Mouse (Mus musculus) MEL (cell line): ENCODE data around the gene Eif2d. TPM values are rescaled to one million over a fixed set of nuclear protein-coding genes. Genes with fewer than 3 reads are reported as not detected.

ENCODE experiments used
- DNase-seq: peaks from one replicate; pipeline ENCODE4 v3.0.0; 2011; ENCODE audit warnings: low read depth, low spot score
- H3K27ac ChIP-seq: 2 replicates; pipeline ENCODE4 v1.5.1; 2012; ENCODE audit warnings: low read depth, mild to moderate bottlenecking, control low read depth, low read length, moderate library complexity; ENCODE audit not compliant: control insufficient read depth
- H3K27me3 ChIP-seq, 2 experiments: fragments of 150-350 bp in 1 of 2; sonication (generic) in 1 of 2; 2 replicates each; pipeline ENCODE4 v1.6.1; 2012; ENCODE audit warnings: low read length in 2 of 2, mild to moderate bottlenecking in 2 of 2, improper control_type of control experiment in 1 of 2, moderate library complexity in 1 of 2; ENCODE audit not compliant: insufficient read depth in 2 of 2, control insufficient read depth in 1 of 2
- H3K36me3 ChIP-seq, 2 experiments: 2 replicates each; pipeline ENCODE4 v1.6.1; 2012 to 2014; ENCODE audit warnings: low read length in 2 of 2, improper control_type of control experiment in 1 of 2, inconsistent platforms in 1 of 2, mild to moderate bottlenecking in 1 of 2; ENCODE audit not compliant: insufficient read depth in 2 of 2, control insufficient read depth in 1 of 2
- H3K4me1 ChIP-seq, 2 experiments: fragments of 150-350 bp in 1 of 2; sonication (generic) in 1 of 2; 2 replicates each; pipeline ENCODE4 v1.6.1; 2012; ENCODE audit warnings: low read length in 2 of 2, improper control_type of control experiment in 1 of 2, mild to moderate bottlenecking in 1 of 2; ENCODE audit not compliant: insufficient read depth in 2 of 2, control insufficient read depth in 1 of 2
- H3K4me3 ChIP-seq, 2 experiments: fragments of 150-350 bp in 1 of 2; sonication (generic) in 1 of 2; 2 replicates each; pipeline ENCODE4 v1.5.1; 2012; ENCODE audit warnings: low read depth in 2 of 2, low read length in 2 of 2, mild to moderate bottlenecking in 2 of 2, moderate library complexity in 2 of 2, control low read depth in 1 of 2, improper control_type of control experiment in 1 of 2; ENCODE audit not compliant: control insufficient read depth in 1 of 2, insufficient read depth in 1 of 2
- H3K79me2 ChIP-seq: 2 replicates; pipeline ENCODE4 v1.6.1; 2012; ENCODE audit warnings: mild to moderate bottlenecking, low read length, moderate library complexity; ENCODE audit not compliant: control insufficient read depth, poor library complexity, insufficient read depth
- H3K9ac ChIP-seq: 2 replicates; pipeline ENCODE4 v1.6.1; 2012; ENCODE audit warnings: low read depth, mild to moderate bottlenecking, control low read depth, low read length, moderate library complexity; ENCODE audit not compliant: control insufficient read depth, poor library complexity, severe bottlenecking
- H3K9me3 ChIP-seq: fragments of 150-350 bp; sonication (generic); replicated peaks from 2 replicates; pipeline ENCODE4 v1.6.1; 2012; ENCODE audit warnings: mild to moderate bottlenecking, low read length, improper control_type of control experiment, moderate library complexity; ENCODE audit not compliant: insufficient read depth
- BHLHE40 ChIP-seq: IDR thresholded peaks from 2 replicates; pipeline ENCODE4 v1.6.1; 2012; ENCODE audit warnings: low read depth, mild to moderate bottlenecking, inconsistent platforms, low read length, improper control_type of control experiment, borderline replicate concordance
- CHD2 ChIP-seq: IDR thresholded peaks from 2 replicates; pipeline ENCODE4 v1.6.1; 2011; ENCODE audit warnings: low read length, improper control_type of control experiment
- E2F4 ChIP-seq: IDR thresholded peaks from 2 replicates; pipeline ENCODE4 v1.6.1; 2011; ENCODE audit warnings: low read depth, low read length, improper control_type of control experiment, borderline replicate concordance
- EP300 ChIP-seq, 2 experiments: IDR thresholded peaks; 2 replicates each; pipeline ENCODE4 v1.6.1; 2011; ENCODE audit warnings: improper control_type of control experiment in 2 of 2, low read length in 2 of 2, low read depth in 1 of 2, mild to moderate bottlenecking in 1 of 2
- ETS1 ChIP-seq: IDR thresholded peaks from 2 replicates; pipeline ENCODE4 v1.6.1; 2012; ENCODE audit warnings: low read depth, mild to moderate bottlenecking, inconsistent platforms, low read length, improper control_type of control experiment, moderate library complexity
- GABPA ChIP-seq: IDR thresholded peaks from 2 replicates; pipeline ENCODE4 v1.6.1; 2012; ENCODE audit warnings: low read depth, mild to moderate bottlenecking, inconsistent platforms, low read length, improper control_type of control experiment, moderate library complexity
- GATA1 ChIP-seq: IDR thresholded peaks from 2 replicates; pipeline ENCODE4 v1.6.1; 2011; ENCODE audit warnings: low read depth, low read length, improper control_type of control experiment
- HCFC1 ChIP-seq: IDR thresholded peaks from 2 replicates; pipeline ENCODE4 v1.6.1; 2012; ENCODE audit warnings: low read depth, mild to moderate bottlenecking, inconsistent platforms, low read length, improper control_type of control experiment, moderate library complexity
- MEF2A ChIP-seq: IDR thresholded peaks from 2 replicates; pipeline ENCODE4 v1.6.1; 2014; ENCODE audit warnings: low read depth, mild to moderate bottlenecking, inconsistent platforms, low read length, improper control_type of control experiment; ENCODE audit not compliant: poor library complexity, insufficient replicate concordance, severe bottlenecking; ENCODE audit errors: extremely low read depth
- MYB ChIP-seq: IDR thresholded peaks from 2 replicates; pipeline ENCODE4 v1.6.1; 2011; ENCODE audit warnings: mild to moderate bottlenecking, low read depth, low read length, improper control_type of control experiment
- POLR2A ChIP-seq, 2 experiments: IDR thresholded peaks; 2 replicates each; pipeline ENCODE4 v1.6.1; 2011 to 2012; ENCODE audit warnings: low read length in 2 of 2, mild to moderate bottlenecking in 2 of 2, control low read depth in 1 of 2, improper control_type of control experiment in 1 of 2, low read depth in 1 of 2, moderate library complexity in 1 of 2; ENCODE audit not compliant: control insufficient read depth in 1 of 2, insufficient read depth in 1 of 2, poor library complexity in 1 of 2
- POLR2AphosphoS5 ChIP-seq: IDR thresholded peaks from 2 replicates; pipeline ENCODE4 v1.6.1; 2012; ENCODE audit warnings: low read depth, borderline replicate concordance, mild to moderate bottlenecking, inconsistent platforms, low read length, moderate library complexity, mixed read lengths
- RAD21 ChIP-seq: IDR thresholded peaks from 2 replicates; pipeline ENCODE4 v1.6.1; 2011; ENCODE audit warnings: mild to moderate bottlenecking, low read depth, low read length, improper control_type of control experiment
- RCOR1 ChIP-seq: IDR thresholded peaks from 2 replicates; pipeline ENCODE4 v1.6.1; 2012; ENCODE audit warnings: low read depth, mild to moderate bottlenecking, inconsistent platforms, low read length, improper control_type of control experiment
- SIN3A ChIP-seq: IDR thresholded peaks from 2 replicates; pipeline ENCODE4 v1.6.1; 2012; ENCODE audit warnings: low read length, improper control_type of control experiment, inconsistent platforms
- TAL1 ChIP-seq: IDR thresholded peaks from 2 replicates; pipeline ENCODE4 v1.6.1; 2012; ENCODE audit warnings: mild to moderate bottlenecking, inconsistent platforms, low read length, moderate library complexity, mixed read lengths
- TCF12 ChIP-seq: IDR thresholded peaks from 2 replicates; pipeline ENCODE4 v1.6.1; 2014; ENCODE audit warnings: low read depth, mild to moderate bottlenecking, inconsistent platforms, low read length, improper control_type of control experiment, moderate library complexity
- UBTF ChIP-seq: IDR thresholded peaks from 2 replicates; pipeline ENCODE4 v1.6.1; 2012; ENCODE audit warnings: low read depth, mild to moderate bottlenecking, inconsistent platforms, low read length, improper control_type of control experiment, moderate library complexity, borderline replicate concordance; ENCODE audit not compliant: insufficient read depth
- USF2 ChIP-seq, 2 experiments: IDR thresholded peaks; 2 replicates each; pipeline ENCODE4 v1.6.1; 2011 to 2012; ENCODE audit warnings: improper control_type of control experiment in 2 of 2, low read length in 2 of 2, borderline replicate concordance in 1 of 2, inconsistent platforms in 1 of 2, low read depth in 1 of 2, mild to moderate bottlenecking in 1 of 2; ENCODE audit not compliant: insufficient read depth in 1 of 2
- ZKSCAN1 ChIP-seq: IDR thresholded peaks from 2 replicates; pipeline ENCODE4 v1.6.1; 2012; ENCODE audit warnings: low read depth, mild to moderate bottlenecking, inconsistent platforms, low read length, improper control_type of control experiment, moderate library complexity
- polyA plus RNA-seq, 2 experiments: library from polyadenylated mRNA; stranded (reverse) in 1 of 2; unstranded in 1 of 2; fragments of >175 nt in 1 of 2; fragments of >200 nt in 1 of 2; gene quantifications; 2 replicates each; pipeline versions ENCODE4 v1.2.1 to v1.2.4; 2012; ENCODE audit warnings: low replicate concordance in 2 of 2, low read depth in 1 of 2; ENCODE audit not compliant: insufficient read length in 2 of 2, insufficient read depth in 1 of 2, missing spikeins in 1 of 2
- total RNA-seq: library from RNA; depleted of rRNA; stranded (reverse); fragments of 300-350 nt; gene quantifications from 2 replicates; pipeline ENCODE4 v1.2.3, GENCODE M21; 2012

Eif2d gene
- total and polyA plus RNA-seq, 3 experiments = 31.0 to 43.6 TPM; not detected in 1

DNA sequence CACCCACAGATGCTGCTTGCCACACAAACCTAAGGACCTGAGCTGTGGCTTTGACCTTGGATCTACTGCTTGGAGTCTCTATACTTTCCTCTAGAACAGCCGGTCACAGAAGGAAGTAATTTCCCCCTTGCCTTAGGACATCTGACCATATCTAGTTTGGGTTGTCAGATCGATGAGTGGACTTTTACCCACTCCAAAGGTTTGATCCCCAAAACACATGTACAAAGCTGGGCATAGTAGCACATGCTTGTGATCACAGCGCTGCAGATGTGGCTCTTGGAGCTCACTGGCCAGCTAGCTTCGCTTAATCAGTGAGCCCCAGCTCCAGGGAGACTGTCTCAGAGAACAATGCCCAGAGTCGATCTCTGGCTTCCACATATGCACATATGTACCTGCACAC is 55.1 kb downstream of the Eif2d start:
- Histone ChIP-seq H3K4me3 (no peak overlapping the region), H3K4me1 (no peaks in the 10 kb centered on the region), H3K79me2 (no peaks in the 10 kb centered on the region), H3K9me3 (no peaks in the 10 kb centered on the region), H3K27ac (no peak overlapping the region), H3K9ac (no peak overlapping the region), H3K36me3 (no peaks in the 10 kb centered on the region), H3K27me3 (peaks cover 0 to under 1% of the 10 kb centered on the region in 2 experiments; a peak in 3 of 4 replicates)
- DNase-seq = no peak
- TF ChIP-seq BHLHE40 (no peak), TAL1 (no peak), EP300 (IDR thresholded peaks at IDR 0.05; ENCODE audit: low read depth in 1 of 2, low read length in 2 of 2) (no peak), CHD2 (no peak)

DNA sequence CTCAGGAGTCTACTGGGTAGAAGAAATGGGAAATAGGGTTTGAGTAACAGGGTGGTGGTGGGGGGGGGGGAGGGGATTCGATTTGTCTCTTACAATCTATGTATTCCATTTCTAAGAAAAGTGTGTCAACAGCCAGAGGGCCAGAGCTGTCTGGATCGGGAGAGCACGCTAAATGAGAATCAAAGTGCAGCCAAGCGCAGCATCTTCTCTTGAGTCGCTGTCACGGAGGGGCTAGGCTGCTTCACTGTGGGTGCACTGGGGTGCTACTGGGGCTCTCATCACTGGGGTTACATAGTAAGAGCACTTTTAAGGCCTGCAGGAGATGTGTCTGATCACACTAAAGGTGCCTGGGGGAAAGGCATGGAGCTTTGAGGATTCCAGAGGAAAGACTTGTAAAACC is 55.8 kb downstream of the Eif2d start:
- H3K27me3 ChIP-seq = peaks cover 0 to 3% of the 10 kb centered on the region in 2 experiments; a peak in 3 of 4 replicates
- no peaks in the 10 kb centered on the region for H3K4me1 ChIP-seq
- TF ChIP-seq POLR2A (IDR thresholded peaks at IDR 0.05; ENCODE audit: control insufficient read depth in 1 of 2, insufficient read depth in 1 of 2, low read depth in 1 of 2, low read length in 2 of 2, poor library complexity in 1 of 2) = no peak
- no peak for TF ChIP-seq ZKSCAN1
- no peak for TF ChIP-seq USF2 (IDR thresholded peaks at IDR 0.05; ENCODE audit: borderline replicate concordance in 1 of 2, insufficient read depth in 1 of 2, low read depth in 1 of 2, low read length in 2 of 2)
- TF ChIP-seq TCF12 = no peak
- TF ChIP-seq, all 39 proteins: peak for 0
- Histone ChIP-seq H3K9me3 (no peaks in the 10 kb centered on the region), H3K4me3 (no peak overlapping the region), H3K9ac (no peak overlapping the region), H3K36me3 (no peaks in the 10 kb centered on the region), H3K27ac (no peak overlapping the region), H3K79me2 (no peaks in the 10 kb centered on the region)
- no peak for DNase-seq

DNA sequence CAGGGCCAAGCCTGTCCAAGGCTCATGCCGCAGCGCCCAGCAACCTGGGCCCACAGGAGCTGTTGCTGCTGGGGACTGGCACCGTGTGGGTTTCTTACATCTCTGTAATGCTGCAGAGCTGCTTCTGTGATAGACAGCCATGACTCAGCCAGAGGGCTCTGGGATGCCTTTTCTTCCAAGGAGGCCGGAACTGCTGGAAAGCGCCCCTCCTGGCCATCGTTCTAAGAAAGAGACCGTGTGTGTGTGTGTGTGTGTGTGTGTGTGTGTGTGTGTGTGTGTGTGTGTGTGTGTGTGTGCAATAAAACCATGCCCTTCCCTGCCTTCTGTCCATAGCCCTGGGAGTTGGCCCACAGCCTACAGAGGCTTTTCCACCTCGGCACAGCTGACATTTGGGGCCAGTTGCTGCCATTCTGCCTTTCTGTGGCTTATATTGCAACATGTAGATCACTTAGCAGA is 57.0 kb downstream of the Eif2d start:
- Histone ChIP-seq H3K9ac (no peak overlapping the region), H3K27me3 (peaks cover 0 to 3% of the 10 kb centered on the region in 2 experiments; a peak in 3 of 4 replicates), H3K36me3 (no peaks in the 10 kb centered on the region), H3K9me3 (no peaks in the 10 kb centered on the region), H3K4me1 (no peaks in the 10 kb centered on the region), H3K4me3 (no peak overlapping the region), H3K79me2 (no peaks in the 10 kb centered on the region), H3K27ac (no peak overlapping the region)
- DNase-seq = no peak
- TF ChIP-seq MYB (no peak), HCFC1 (no peak), CHD2 (no peak), E2F4 (no peak), RCOR1 (no peak), BHLHE40 (no peak), SIN3A (no peak), ETS1 (no peak), TAL1 (no peak), RAD21 (no peak), UBTF (no peak), TCF12 (no peak), MEF2A (no peak), GABPA (no peak), GATA1 (no peak), EP300 (IDR thresholded peaks at IDR 0.05; ENCODE audit: low read depth in 1 of 2, low read length in 2 of 2) (no peak), POLR2A (IDR thresholded peaks at IDR 0.05; ENCODE audit: control insufficient read depth in 1 of 2, insufficient read depth in 1 of 2, low read depth in 1 of 2, low read length in 2 of 2, poor library complexity in 1 of 2) (no peak), USF2 (IDR thresholded peaks at IDR 0.05; ENCODE audit: borderline replicate concordance in 1 of 2, insufficient read depth in 1 of 2, low read depth in 1 of 2, low read length in 2 of 2) (no peak), POLR2AphosphoS5 (no peak)
